Mouse (Mus musculus): ENCODE data around the gene Glra4. TPM values are rescaled to one million over a fixed set of nuclear protein-coding genes. Genes with fewer than 3 reads are reported as not detected.

The Glra4 gene
- total RNA-seq (2023): not detected

DNA sequence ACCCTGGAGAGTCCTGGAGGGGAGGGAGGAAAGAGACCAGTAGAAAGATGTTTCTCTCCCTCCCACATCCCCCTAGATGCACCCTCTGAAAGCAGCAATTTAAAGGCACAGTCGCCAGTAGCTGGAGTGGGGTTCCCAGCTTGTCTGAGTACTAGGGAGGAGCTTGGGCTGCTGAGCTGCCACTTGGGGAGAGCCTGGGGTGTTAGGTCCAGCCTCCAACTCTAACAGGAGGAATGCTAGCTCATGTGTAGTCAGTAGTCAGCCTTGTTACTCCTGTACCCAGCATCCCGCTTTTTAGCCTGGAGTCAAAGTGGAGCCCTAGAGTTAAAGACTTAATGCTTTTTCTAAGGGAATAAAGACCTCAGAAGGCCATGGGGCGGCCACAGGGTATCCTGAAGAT, at the start of gene Glra4:
Gene Glra4 (minus strand): TSS at position 101 of the 400 bp plus-strand sequence.

DNA sequence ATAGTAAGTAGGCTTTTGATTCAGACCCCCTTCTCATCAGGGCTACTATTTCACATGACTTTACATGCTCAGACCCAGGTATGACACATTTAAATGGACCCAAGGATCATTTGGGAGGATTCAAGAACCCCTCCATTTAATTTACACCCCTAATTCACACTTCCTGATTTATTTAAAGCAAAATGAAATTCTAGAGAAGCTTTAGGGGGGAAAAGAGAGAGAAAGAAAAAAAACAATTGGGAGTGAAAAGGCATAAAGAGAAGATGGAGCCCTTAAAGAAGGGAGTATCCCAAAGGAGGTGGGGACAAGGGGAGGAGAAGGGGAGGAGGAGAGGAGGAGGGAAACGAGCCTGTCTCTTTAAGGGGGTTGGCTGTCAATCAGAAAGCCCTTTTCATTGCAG, 42.4 kb upstream of the Glra4 start, which contains the start of gene Plp1:
Gene Plp1 (plus strand): TSS at position 301 of the 400 bp plus-strand sequence.

DNA sequence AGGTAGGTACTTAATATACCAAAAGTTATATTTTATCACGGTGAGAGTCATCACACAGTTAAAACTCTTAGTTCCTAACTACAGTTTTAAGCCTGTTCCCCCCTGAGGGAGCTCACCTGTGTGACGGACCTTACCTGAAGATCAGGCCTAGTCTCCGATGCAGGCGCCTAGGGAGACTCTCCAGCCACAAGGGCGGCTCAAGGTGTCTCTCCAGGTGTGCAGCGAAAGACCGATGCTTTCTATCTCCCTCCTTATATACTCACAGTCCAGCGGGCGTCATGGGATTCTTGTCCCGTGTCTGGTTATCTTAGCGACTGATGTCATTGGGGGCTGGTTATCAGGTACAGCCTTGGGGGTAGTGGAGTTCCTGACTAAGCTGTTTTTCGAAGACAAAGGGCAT, 36.5 kb downstream of the Glra4 start, which contains the start of gene Morf4l2:
Gene Morf4l2 (minus strand): TSS at position 232 of the 400 bp plus-strand sequence.

Other genes starting within 250 kb of the Glra4 start
- gene Kir3dl2, start 236.1 kb downstream of the Glra4 start, total RNA-seq (2023): not detected
- gene Tceal3, start 189.3 kb downstream of the Glra4 start, total RNA-seq (2023): not detected
- under 1 TPM; 0.18 to 0.39 TPM for gene Tceal1, start 72.2 kb downstream of the Glra4 start, total RNA-seq (2023)
- 100 to 1,000 TPM; 105 to 108 TPM for gene Morf4l2, start 36.5 kb downstream of the Glra4 start, total RNA-seq (2023)
- gene Plp1, start 42.5 kb upstream of the Glra4 start, total RNA-seq (2023): under 1 TPM in 1 of 2 experiments, not detected in 1; 0.68 TPM
- gene Rab9b, start 88.6 kb upstream of the Glra4 start, total RNA-seq (2023): not detected
- not detected for gene H2bfm, start 147.2 kb upstream of the Glra4 start, total RNA-seq (2023)
- 1 to 10 TPM in 1 of 2 experiments, not detected in 1; 3.8 TPM for gene Tmsb15b2, start 195.4 kb upstream of the Glra4 start, total RNA-seq (2023)
- gene Tmsb15l, start 196.7 kb upstream of the Glra4 start, total RNA-seq (2023): not detected
- gene Tmsb15b1, start 196.7 kb upstream of the Glra4 start, total RNA-seq (2023): not detected
- gene Zcchc18, start 213.0 kb upstream of the Glra4 start, total RNA-seq (2023): under 1 TPM in 1 of 2 experiments, not detected in 1; 0.24 TPM

Measured in monocyte, adult 59 days (primary cell).